Mouse (Mus musculus): ENCODE results near the gene Gas7.

Gene Gas7

DNA sequence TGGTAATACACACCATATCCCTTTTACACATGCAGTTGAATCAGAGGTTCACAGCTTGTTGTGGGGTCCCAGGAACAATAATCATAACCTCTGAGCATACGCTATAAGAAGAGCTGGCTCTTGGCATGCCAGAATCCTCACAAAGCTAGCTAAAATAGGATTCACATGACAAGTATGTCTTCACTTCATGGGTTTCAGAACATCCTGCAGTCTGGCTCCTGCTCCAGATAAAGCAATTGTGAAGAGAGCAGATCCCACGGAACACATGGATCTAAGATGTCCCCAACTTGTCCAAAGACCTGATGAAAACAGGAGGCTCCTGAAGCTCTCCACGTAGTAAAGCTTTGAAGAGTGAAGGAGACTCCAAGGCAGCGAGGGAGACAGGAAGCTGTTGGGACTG is 260.1 kb downstream of the Gas7 start:
- no peak for DNase-seq (ENCODE audit: low read depth, low spot score)

GRCm38 (mm10) chr11:67721485-67721884 is 266.2 kb downstream of the Gas7 start:
- no peak for DNase-seq (ENCODE audit: low read depth, low spot score)

DNA sequence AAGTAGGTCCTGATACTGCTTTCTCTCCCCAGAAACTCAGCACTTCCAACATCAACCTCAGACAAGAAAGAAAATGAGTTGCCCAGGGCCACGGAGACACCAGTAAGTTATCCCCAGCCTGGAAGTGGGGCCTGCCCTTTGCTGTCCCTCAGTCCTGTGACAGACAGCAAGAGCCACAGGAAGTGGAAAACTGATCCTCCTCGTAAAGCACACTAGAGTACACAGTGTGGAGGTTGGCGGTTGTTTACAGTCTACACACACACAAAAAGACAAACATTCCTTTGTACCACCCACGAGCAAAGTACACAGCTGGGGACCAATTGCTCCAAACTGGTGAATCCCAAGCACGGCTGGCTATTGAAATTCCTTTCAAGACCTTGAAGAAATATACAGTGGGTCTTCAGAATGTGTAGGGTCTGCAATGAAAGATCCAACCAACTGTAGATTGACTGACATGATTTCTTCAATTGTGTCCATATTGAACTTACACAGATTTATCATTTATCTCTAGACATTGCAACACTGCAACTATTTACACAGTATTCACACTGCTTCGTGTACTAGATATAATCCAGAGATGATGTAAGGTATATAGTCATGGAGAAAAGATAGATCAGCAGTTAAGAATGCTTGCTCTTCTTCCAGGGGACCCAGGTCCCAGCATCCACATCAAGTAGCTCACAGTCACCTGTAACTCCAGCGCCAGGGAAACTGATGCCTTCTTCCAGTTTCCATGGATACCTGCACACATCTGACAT is 267.3 kb downstream of the Gas7 start:
- DNase-seq (ENCODE audit: low read depth, low spot score): no peak

DNA sequence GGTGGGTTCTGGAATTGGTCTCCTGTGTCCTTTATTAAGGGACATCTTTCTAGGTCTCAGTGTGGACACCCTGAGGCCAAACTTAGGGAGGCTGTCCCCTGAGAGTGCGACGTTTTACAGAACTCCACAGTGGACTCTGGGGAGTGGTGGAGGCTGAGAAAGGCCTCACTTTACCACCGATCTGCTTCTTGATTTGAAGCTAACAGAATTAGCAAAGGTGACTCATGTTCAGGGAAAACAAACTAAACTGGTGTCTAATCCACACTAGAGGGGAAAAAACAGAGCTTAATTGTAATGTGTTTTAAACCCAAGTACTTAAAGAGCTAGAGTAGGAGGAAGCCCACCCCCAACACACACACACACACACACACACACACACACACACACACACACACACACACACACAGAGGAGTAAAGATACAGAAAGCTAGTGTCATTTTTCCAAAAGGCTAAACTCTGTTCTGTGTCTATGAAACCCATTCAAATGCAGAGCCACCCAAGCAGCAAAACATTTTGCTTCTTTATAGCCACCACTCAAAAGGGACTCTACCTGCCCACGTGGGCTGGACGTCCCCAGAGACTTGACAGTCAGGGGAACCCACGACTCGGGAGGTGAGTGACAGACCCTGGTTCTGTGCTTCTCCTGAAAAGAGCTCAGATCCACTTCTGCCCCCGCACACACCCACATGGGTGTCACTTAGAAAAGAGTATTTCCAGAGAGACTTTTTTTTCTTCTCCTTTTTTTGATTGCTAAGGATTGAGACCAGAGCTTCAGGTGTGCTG is 268.2 kb downstream of the Gas7 start:
- DNase-seq (ENCODE audit: low read depth, low spot score): no peak

DNA sequence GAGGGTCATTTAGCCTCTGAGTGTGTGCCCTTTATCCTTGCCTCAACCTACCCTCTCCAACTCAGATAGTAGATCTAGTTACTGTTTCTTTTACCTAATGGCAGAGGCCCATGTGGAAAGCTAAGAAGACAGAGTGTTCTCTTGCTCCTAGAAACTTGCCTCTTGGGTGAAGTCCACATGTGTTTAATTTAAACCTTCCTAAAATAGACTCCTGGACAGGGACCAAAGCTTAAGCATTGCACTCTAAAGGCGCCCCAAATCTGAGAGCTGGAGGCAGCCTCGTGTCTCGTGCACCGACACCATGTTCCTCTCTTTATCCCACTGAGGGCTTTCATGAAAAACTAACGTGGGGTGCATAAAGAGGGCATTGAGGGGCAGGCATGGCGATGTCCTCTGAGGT is 271.9 kb downstream of the Gas7 start:
- no peak for DNase-seq (ENCODE audit: low read depth, low spot score)

DNA sequence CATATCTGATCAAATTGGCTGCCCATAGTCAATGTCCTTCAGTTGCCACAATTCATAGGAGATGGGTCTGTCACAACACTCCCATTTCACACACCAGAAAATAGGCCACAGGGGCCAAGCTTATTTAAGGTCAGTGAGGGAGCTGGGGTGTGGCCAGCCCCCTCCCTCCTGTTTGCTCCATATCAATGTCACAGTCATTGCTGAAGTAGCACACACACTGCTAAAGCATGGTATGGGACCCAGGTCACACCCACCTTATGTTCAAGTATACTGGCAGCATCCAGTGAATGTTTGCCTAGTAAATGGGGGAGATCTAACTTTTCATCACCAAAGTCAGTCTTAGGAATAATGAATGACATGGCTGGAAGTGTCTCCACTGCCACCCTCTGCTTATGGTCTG is 273.5 kb downstream of the Gas7 start:
- no peak for DNase-seq (ENCODE audit: low read depth, low spot score)

GRCm38 (mm10) chr11:67731056-67731455 is 275.8 kb downstream of the Gas7 start:
- no peak for DNase-seq (ENCODE audit: low read depth, low spot score)

DNA sequence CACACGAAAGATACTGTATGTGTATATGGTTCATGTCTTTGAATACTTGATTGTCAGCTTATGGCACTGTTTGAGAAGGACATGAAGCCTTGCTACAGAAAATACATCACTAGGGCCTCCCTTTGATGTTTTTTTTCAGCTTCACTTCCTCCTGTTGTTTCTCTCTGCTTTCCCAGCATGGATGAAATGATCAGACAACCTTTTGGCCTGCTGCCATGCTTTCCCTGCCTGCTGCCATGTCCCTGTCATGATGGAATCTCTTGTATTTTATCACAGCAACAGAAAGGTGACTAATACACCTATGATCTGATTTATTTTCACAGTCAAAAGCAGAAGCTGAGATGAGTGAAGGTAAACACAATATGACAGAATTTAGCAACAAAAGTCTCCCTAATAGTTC is 278.5 kb downstream of the Gas7 start:
- DNase-seq (ENCODE audit: low read depth, low spot score): no peak

- no peak for DNase-seq (ENCODE audit: low read depth, low spot score)
Observed at GRCm38 (mm10) chr11:67734597-67734996, 279.4 kb downstream of the Gas7 start.

DNA sequence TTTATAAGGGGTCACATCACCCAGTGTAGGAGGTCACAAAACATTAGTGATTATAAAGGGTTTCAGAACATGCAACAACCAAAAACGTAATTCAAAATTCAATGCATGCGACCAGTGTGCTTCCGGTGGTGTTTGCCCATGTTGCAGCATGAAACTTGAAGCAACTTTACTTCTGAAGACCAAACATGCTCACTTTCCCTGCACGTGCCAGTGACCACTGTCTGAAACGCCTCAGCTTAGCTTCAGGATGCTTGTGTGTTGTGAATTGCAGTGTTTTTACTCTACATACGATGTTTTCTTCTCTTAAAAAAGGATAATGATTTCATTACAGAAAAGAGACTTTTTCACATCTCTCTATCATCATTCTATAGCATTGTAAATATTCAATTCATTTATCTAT is 283.1 kb downstream of the Gas7 start:
- DNase-seq (ENCODE audit: low read depth, low spot score): no peak

All from c-Kit-negative CD71-positive TER-119-positive erythroid progenitor cells, embryonic 14.5 days (primary cell).